Comparison of ENCODE assay signal across 8 mouse cellular contexts in the genomic region with DNA sequence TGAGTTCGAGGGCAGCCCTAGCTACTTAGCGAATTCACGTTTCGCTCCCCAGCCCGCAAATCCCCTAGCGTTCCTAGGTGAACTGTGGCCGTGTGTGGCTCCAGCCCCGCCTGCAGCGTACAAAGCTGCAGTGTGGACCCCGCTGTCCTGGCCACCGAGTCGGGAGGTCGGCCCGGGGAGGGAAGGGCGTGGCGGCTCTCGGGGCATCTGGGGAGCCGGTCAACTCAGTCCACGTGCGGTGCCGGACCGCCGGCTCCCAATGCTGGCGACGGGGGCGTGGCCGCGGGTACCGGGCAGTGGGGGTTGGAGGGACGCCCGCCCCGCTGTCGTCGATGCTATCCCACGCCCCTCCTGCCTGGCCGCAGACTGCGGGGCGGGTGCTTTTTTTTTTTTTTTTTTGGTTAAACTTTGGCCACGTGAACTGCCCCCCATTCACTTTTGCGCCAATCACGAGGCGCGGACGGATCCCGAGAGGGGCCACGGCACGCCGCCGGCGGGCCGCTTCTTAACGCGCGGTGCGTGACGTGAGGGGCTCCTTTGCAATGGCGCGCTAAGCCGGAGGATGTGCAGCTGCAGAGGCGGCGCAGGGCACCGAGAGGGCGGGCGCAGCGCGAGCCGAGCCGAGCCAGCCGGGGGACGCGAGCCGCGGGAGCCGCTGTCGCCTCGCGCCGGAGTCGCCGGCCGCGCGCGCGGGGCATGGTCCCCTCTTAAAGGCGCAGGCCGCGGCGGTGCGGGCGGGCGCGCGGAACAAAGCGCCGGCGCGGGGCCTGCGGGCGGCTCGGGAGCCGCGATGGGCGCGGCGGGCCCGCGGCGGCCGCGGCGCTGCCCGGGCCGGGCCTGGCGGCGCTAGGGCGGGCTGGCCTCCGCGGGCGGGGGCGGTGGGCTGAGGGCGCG. TPM values are rescaled to one million over a fixed set of nuclear protein-coding genes. Genes with fewer than 3 reads are reported as not detected.
DNase-seq lines count a peak whose midpoint lies in the region; ATAC-seq lines count a peak whose summit lies in the region.

Gene Chsy1 (plus strand): TSS at position 555 of the 894 bp plus-strand sequence.

- H3K27me3 ChIP-seq in intestine, embryonic 15.5 days (replicated peaks), result no peaks in the 10 kb centered on the region

- intact Hi-C loops in gastrocnemius, postnatal 36 days (cut with DNase I), result no loop called here
- intact Hi-C loops in left cerebral cortex, postnatal 25 days (cut with DNase I), result loop anchor here (2.0 to 5.0 kb wide), 2 partner anchors 142 to 553 kb away; no protein-coding TSS in a partner anchor

- peak within 1 kb of the TSS; percentile 93 for H3K27ac ChIP-seq in intestine, embryonic 15.5 days

- peak; percentile 90 for ATAC-seq in intestine, embryonic 15.5 days

- peak within 1 kb of the TSS; percentile 92 for H3K4me2 ChIP-seq in intestine, embryonic 15.5 days (replicated peaks)

- H3K9me3 ChIP-seq in intestine, embryonic 15.5 days, result no peaks in the 10 kb centered on the region

- no peaks in the 10 kb centered on the region for H3K4me1 ChIP-seq in intestine, embryonic 15.5 days (replicated peaks)

- H3K36me3 ChIP-seq in intestine, embryonic 15.5 days, result no peaks in the 10 kb centered on the region

- peak within 1 kb of the TSS; percentile 94 for H3K9ac ChIP-seq in intestine, embryonic 15.5 days

- peak within 1 kb of the TSS; percentile 94 for H3K4me3 ChIP-seq in intestine, embryonic 15.5 days (replicated peaks)

- DNase-seq in adrenal gland, adult 8-10 months, result peak; percentile 83
- DNase-seq in embryo, embryonic 11.5 days (ENCODE audit: low read depth, low spot score), result peak; percentile 90
- DNase-seq in gastrocnemius, postnatal 36 days, result peak; percentile 79 to 85
- peak; percentile 92 to 93 for DNase-seq in left cerebral cortex, postnatal 25 days (ENCODE audit: low spot score in 2 of 2)
- DNase-seq in mesoderm, embryonic 11.5 days (ENCODE audit: low read depth, low spot score), result peak; percentile 96
- DNase-seq in right cerebral cortex, postnatal 36 days (ENCODE audit: low spot score in 2 of 2), result peak; percentile 81 to 82
- DNase-seq in urinary bladder, postnatal 4 days (ENCODE audit: low spot score in 2 of 2), result peak; percentile 89 to 91

- WGBS in intestine, embryonic 15.5 days, result under 1% methylated on average over 97 of the region's 123 CpGs

RNA-seq across cellular contexts. Expression of gene Chsy1, which starts in this region (rescaled TPM):
- total RNA-seq in adrenal gland, adult 8-10 months (2022), result 10 to 100 TPM; 13.8 to 15.8 (median 15.0) TPM
- 1 to 10 TPM; 2.9 to 3.4 TPM for total RNA-seq in gastrocnemius, postnatal 36 days (2021)
- 10.2 and 11.1 TPM in 2 replicates for polyA plus RNA-seq in intestine, embryonic 15.5 days (2015; fragmentation: Nextera tagmentation; extraction: Ambion mirVana)
- total RNA-seq in left cerebral cortex, postnatal 25 days (2021), result 10 to 100 TPM; 17.0 to 18.4 TPM

Comparison
In these comparisons a context has a peak if more than half of its experiments do, and no peak if none do; other contexts are left out.
1. Peak in every context shown above with its lines: DNase-seq, ATAC-seq, H3K4me3 ChIP-seq and H3K27ac ChIP-seq.